Mouse (Mus musculus) retina, adult 2 months (tissue): ENCODE data around the gene Gm49340.
"Not testable (repeated sequence)": the region's sequence is repeated elsewhere in the genome, so short reads cannot be mapped to it uniquely, and the experiment has no call there.

Experiments used
- DNase-seq: peaks from one replicate; pipeline ENCODE4 v3.0.0-alpha.2; 2012; ENCODE audit warnings: low read depth, low spot score

Gene Gm49340

DNA sequence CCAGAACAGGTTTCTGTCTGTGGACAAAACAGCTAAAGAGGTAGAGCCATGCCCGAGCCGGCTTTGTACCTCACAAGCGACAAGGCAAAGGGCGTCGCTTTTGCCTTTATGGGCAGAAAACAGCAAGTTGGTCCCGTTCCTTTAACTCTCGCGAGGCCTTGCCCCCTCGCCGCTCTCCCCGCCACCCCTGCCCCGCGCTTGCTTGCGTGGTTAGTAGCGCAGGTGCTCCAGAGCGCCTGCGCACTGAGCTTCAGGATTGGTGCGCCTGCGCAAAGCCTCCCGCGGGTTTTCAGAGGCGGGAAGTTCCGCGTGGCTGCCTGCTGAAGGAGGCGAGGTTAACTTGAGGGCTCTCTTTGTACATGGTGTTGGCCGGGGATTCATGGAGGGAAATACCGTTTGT, at the start of gene Gm49340, which contains the start of the genes Aspa and Spata22:
Gene Gm49340, plus strand, starts transcription at position 300 of the 400 bp plus-strand sequence.
Gene Aspa, minus strand, starts transcription at position 155 of the 400 bp plus-strand sequence.
Gene Spata22, plus strand, starts transcription at position 300 of the 400 bp plus-strand sequence.
- DNase-seq, result no peak

DNA sequence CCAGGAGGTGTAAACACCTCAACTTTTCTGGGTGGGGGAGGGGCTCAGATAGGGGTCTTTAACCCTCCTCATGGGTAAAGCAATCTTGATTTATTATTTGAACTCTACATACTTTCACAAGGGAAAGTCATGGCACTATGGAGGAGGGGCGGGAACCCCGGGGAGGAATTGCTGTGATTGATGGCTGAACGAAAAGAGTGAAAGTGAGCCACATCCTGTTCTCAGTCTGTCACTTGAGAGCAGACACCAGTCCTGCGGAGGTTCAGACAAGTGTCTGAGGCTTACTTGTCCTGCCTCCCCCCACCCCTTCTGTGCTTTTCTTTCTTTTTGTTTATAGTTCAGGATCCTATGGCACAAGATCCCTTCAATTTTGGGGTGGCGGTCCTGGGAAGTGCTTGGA, 48.8 kb upstream of the Gm49340 start:
- no peak for DNase-seq

DNA sequence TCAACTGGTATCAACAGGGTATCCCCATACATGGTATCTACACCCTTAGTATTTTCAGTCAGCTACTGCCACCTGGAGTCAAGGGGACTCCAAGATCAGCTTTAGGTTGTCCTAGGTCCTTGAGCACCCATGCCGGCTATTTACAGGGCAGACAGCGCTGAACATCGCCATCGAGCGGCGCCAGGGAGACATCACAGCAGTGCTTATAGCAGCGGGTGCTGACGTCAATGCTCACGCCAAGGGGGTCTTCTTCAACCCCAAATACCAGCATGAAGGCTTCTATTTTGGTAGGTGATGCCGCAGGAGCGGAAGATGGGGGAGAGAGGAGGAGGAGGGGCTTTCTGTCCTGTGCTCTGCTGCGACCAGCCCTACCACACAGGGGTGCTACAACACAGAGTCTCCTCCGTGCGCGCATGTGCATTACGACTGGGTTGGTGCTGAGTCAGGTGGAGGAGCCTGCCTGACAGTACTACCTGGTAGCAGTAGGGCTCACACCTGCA, 48.0 kb upstream of the Gm49340 start:
- peak; percentile 38 for DNase-seq

DNA sequence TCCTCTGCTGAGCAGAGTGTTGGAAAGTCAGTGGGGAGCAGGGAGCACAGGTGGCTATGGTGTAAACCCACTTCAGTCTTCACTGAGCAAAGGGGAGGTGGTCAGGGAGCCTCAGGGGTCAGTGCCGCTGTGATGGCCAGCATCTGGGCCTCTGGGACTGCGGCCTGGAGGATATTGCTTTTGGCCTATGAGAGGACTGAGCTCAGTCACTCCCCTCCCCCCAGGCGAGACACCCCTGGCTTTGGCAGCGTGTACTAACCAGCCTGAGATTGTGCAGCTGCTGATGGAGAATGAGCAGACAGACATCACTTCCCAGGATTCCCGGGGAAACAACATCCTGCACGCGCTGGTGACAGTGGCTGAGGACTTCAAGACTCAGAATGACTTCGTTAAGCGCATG, 46.2 kb upstream of the Gm49340 start:
- DNase-seq, result no peak

DNA sequence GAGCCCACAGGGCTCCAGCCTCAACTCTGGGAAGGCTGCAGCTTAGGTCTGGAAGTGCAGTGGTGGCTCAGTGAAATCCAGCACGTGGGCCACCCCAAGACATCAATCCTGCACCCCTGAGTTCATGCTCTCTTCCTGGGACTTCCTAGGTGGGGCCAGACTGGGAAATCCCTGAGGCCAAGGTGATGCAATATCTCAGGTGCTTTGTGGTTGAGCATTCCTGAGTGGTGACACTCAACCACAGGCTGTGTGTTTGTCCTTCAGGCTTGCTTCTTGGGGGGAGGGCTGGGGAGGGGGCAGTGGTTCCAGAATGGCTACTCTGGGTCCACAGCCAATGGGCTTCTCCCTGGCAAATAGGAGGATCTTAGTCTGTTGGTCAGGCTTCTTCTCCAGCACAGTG, 45.6 kb upstream of the Gm49340 start:
- no peak for DNase-seq

DNA sequence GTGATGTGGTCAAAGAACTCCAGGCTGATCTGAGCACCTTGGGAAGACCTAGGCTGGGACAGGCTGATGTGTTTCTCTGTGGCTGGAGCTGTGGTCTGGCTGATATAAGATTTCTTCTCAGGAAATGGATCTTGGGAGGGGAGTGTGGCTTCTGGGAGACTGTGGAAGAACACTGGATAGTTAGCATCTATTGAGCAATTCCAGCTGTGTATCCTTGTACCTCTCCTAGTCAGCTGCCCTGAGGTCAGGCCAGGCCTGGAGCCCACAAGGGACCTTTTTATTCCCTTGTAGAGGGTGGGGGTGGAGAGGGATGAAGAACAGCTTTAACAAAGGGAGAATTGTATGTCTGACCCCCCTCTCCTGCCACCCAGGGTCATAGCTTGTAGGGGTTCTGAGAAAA, 45.2 kb upstream of the Gm49340 start:
- no peak for DNase-seq

DNA sequence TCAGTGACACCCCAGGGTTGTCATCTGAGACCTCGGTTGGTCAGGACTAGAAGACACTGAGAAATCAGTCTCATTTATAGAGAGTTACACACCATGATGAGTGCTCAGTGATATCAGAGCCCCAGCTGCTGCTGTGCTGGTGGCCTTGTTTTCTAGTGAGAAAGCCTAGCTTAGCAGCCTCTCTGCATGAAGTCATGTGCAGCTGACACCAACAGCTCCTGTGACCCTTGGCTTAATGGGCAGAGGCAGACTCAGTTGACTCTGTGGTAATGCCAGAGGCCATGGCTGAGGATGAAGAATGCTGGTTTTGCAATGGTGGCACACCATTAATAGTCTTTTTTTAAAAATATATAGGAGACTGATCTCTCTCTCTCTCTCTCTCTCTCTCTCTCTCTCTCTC, 39.9 kb upstream of the Gm49340 start:
- DNase-seq, result no peak

DNA sequence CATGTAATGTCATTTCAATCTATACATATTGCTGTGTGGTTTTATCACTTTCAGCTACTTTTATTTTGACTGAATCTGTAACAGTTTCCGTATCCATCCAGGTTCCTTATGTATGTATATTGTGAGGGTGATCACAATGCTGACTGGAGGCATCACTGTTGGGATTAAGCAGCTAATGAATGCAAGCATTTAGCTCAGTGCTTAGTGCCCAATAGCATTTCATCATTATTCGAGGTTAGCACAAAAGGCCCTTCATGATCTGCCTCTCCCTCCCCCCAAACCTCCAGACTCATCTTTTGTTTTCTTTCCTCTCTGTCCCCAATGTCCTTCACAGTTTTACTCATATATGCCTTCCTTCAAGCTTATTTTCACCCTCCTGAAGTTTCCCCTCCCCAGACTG, 26.4 kb upstream of the Gm49340 start:
- DNase-seq, result no peak

DNA sequence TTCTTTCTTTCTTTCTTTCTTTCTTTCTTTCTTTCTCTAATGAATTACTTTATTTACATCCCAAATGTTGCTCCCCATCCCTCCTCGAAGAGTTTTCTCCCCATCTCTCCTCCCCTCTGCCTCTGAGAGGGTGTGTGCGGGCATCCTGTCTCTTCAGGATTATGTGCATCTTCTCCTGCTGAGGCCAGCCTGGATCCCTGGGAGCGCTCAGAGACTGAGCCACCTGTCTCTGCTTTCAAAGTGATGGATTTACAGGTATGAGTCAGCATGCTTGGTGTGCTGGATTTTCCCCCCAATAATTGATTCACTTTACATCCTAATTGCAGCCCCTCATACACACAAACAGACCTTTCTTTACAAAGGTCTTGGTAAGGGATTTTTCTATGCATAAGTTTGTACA, 13.6 kb upstream of the Gm49340 start:
- DNase-seq, result no peak

DNA sequence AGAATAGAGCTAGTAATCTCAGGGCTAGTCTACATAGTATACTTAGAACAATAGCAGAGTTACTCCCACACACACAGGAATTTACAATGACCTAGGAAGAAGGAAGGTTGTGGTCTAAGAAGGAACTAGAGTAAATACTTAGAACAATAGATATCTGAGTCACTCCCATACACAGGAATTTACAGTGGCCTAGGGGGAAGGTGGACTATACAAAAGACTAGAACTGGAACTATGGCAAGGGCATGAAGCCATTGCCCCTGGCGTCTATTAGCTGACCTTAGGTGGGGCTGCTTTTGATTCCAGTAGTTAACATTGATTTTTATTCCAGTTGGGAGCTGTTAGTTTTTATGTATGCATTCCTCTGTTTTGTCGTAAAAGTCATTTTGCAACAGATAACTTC, 11.0 kb upstream of the Gm49340 start:
- DNase-seq, result not testable (repeated sequence)

DNA sequence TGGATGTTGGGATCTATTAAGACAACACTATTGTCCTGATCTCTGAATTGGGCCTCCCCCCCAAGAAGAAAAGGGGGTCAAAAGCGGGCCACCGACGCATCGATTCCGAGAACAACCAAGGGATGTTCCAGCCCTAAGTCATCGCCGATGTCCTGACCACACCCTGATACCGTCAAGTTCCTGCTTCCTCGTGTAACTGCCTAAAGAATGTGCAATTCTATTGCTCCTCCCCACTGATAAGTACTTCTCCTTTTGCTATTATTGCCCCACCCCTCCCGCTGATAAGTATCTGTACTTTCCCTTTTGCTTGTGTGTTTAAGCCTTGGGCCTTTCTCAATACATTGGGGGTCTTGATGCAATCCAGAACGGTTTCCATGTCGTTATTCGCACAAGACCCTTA, 8.5 kb upstream of the Gm49340 start:
- not testable (repeated sequence) for DNase-seq

DNA sequence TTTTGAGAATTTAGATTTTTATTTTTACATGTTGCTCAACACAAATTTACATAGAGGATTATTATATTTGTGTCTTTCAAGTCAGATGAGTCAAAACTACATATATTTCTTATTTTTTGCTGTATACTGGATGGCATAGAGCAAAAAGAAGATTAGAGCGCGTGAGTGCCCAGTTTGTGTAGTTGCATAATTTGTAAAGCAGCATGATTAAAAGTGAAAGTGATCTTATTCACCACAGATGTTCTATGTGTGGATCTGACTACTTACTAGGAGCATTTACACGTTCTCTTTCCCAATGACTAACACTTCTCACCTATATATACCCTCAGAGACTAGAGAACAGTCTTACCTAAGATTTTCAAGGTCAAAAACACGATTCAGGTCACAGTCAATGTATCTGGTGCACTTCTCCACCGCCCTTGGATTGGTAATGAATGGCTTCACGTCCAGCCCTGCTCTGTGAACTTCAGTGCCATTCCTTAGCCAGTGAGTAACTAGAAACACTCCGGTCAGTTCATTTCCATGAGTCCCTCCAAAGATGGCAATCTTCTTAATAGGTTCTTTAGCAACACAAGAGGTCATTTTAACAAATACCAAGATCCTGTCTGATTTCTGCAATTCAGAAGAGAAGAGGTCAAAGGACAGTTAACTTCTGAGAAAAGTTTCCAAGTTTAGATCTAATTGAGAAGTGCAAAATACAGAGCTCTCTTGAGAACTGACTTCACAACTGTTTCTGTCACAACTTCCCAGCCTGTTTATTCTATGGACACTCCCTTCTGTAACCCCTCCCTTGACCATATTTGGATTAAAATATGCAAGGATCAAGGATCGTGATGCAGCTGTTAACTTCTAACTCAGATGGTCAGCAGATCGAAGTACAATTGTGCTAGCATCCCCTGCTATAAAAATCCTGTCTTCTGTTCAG, 5.4 kb upstream of the Gm49340 start:
- DNase-seq, result no peak

DNA sequence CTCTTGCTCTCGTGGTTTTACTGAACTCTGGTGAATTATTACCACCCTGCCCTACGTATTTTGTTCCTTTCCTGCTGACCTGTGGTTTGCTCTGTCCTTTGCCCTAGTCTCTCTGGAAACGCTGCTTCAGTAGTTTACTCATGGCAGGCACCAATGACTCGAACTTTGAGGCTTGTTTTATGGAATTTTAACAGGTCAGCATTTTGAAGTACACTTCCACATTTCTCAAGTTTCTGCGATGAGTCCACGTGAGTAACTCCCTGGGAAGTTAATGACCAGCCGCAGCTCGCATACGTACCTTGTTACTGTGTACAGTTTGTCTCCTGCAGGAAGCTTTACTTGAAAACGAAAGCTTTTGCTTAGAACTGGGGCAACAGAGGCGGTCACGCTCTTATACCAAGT, 3.1 kb upstream of the Gm49340 start:
- DNase-seq, result no peak

DNA sequence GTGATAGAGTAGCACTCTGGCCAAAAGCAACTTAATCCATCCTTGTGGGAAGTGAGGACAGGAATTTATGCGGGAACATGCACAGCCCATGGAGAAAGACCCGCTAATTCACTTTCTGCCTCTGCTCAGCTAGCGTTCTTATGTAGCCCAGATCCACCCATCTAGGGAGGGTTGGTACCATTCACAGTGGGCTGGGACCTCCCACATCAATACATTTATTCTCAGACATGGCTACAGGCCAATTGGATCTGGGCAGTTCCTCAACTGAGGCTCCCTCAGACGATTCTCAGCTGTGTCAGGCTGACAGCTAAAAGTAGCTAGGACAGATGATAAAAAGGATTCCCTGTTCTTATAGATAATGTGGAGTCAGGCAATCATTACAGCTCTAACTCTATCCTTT, 2.2 kb upstream of the Gm49340 start:
- no peak for DNase-seq

DNA sequence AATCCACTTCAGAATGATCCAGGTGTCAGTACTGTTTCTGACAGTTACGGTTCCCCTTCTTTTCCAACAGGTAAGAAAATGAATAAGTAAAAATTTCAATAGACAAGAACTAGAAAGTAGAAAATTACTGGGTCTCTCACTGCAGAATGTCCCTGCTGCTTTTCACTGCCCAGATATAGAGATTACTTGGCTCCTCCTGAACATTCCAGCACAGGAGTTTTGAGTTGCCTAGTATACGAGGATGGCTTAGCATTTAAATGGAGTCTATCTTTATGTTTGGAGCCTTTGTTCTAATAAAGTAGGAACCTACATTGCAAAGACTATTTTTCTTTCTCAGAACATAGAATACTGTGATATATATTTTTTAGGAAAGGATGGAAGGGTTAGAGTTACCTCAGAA, 3.8 kb downstream of the Gm49340 start:
- DNase-seq, result no peak

DNA sequence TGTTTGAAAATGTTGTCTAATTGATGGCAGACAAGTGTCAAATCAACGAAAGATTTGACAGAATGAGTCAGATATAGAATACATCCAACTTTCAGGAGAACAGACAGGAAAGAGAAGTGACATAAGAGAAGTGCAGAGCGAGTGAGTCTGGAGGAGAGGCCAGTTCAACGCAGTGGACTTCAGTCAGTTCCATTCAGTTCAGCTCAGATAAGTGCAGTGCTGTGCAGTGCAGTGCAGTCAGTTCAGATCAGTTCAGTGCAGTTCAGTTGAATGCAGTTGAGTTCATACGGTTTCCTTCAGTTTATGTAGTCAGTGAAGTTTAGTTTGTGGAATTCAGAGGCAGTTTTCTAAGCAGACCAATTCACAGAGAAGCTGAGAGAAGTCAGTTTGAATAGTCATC, 7.4 kb downstream of the Gm49340 start:
- no peak for DNase-seq

DNA sequence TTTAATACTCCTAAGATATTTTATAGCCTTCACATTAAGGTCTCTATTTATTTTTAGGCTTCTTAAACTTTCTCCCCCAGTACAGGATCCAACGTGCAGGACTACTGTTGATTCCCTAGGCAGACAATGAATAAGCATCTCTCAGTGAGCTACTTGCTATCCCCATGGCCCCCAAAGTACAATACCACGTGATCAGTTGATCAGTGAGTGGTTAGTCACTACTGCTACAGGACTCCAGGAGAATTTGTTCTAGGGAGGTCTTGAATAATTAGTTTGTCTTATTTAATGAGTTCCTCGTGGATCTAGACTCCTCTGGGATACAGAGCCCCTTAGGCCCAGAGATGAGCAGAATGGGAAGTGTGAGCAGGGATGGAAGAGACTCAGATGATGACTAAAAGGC, 20.9 kb downstream of the Gm49340 start, which contains the start of gene Olfr20:
Gene Olfr20, plus strand, starts transcription at position 301 of the 400 bp plus-strand sequence.
- DNase-seq, result no peak

DNA sequence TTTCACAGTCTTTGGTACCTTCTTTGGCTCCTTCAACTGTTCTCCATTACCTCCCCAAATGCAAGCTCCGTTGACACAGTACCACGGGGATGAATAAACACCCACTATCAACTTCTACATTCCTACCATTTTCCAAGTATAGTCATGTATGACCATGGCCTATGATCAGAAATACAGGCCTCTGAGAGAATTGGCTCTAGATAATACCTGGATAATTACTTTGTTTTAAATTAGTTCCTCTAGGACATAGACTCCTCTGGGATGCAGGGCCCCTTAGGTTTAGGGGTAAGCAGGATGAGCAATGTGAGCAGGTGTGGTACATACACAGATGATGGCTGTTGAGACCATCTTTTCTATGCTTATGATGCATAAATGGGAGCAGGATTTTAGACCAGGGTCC, 41.4 kb downstream of the Gm49340 start, which contains the start of gene Olfr376:
Gene Olfr376, plus strand, starts transcription at position 301 of the 400 bp plus-strand sequence.
- no peak for DNase-seq

DNA sequence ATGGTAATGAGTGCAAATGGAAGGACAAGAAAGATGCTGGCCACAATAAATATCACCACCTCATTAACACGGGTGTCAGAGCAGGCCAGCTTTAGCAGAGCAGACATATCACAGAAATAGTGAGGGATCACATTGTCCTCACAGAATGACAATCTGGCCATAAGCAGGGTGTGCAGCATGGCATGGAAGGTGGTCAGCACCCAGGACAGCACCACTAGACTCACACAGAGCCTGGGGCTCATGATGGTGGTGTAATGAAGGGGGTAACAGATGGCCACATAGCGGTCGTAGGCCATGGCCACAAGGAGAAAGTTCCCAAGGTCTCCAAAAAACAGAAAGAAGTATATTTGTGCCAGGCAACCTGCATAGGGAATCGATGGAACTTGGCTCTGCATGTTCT, 65.8 kb downstream of the Gm49340 start:
- DNase-seq, result no peak

DNA sequence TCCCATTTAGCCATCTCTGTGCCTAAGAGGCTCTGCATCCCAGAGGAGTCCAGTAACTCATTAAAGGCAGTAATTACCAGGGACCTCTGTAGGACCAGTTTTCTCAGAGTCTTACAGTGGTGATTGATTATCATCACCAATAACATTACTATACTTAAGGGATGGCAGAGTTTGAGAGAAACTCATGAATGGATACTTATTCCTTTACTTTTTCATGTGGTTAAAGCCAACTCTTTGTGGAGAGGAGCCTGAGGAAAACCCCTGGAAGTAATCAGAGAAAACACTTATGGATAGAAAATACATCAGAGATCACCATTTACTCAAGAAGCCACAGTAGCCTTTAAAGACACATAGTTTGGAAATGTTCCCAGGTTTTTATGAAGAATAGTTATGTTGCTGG, 70.0 kb downstream of the Gm49340 start, which contains the start of gene Olfr1:
Gene Olfr1, minus strand, starts transcription at position 101 of the 400 bp plus-strand sequence.
- no peak for DNase-seq
